Mouse (Mus musculus) intestine, postnatal 0 days (tissue): ENCODE data around the gene Mdm2. TPM values are rescaled to one million over a fixed set of nuclear protein-coding genes. Genes with fewer than 3 reads are reported as not detected.

Experiments used
- ATAC-seq: fragments of 200-750 bp; cut with Nextera tagmentation; 2 replicates; pipeline ENCODE4 v1.8.0; 2017; ENCODE audit warnings: mild to moderate bottlenecking, moderate TSS enrichment, moderate library complexity
- H3K27ac ChIP-seq: fragments of 300-500 bp; sonication (generic); 2 replicates; pipeline ENCODE4 v1.5.1; 2014; ENCODE audit warnings: mild to moderate bottlenecking, low read depth, low read length, moderate library complexity
- H3K27me3 ChIP-seq: fragments of 300-500 bp; sonication (generic); replicated peaks from 2 replicates; pipeline ENCODE4 v1.6.1; 2014; ENCODE audit warnings: low read length, mixed read lengths; ENCODE audit not compliant: control insufficient read depth, insufficient read depth
- H3K36me3 ChIP-seq: fragments of 300-500 bp; sonication (generic); 2 replicates; pipeline ENCODE4 v1.6.1; 2014; ENCODE audit warnings: mild to moderate bottlenecking, moderate library complexity; ENCODE audit not compliant: control insufficient read depth, insufficient read depth
- H3K4me1 ChIP-seq: fragments of 300-500 bp; sonication (generic); replicated peaks from 2 replicates; pipeline ENCODE4 v1.6.1; 2014; ENCODE audit warnings: antibody characterized with exemption, low read length, mixed read lengths; ENCODE audit not compliant: control insufficient read depth, insufficient read depth
- H3K4me2 ChIP-seq: fragments of 300-500 bp; sonication (generic); replicated peaks from 2 replicates; pipeline ENCODE4 v1.6.1; 2014; ENCODE audit warnings: low read depth, mild to moderate bottlenecking, moderate library complexity
- H3K4me3 ChIP-seq: fragments of 300-500 bp; sonication (generic); 2 replicates; pipeline ENCODE4 v1.5.1; 2014; ENCODE audit warnings: low read depth, low read length
- H3K9ac ChIP-seq: fragments of 300-500 bp; sonication (generic); 2 replicates; pipeline ENCODE4 v1.6.1; 2014; ENCODE audit warnings: mild to moderate bottlenecking, low read depth, low read length
- H3K9me3 ChIP-seq: fragments of 300-500 bp; sonication (generic); 2 replicates; pipeline ENCODE4 v1.6.1; 2016; ENCODE audit warnings: mixed run types; ENCODE audit not compliant: control insufficient read depth
- CTCF ChIP-seq: sonication (generic); IDR thresholded peaks from 2 replicates; pipeline ENCODE4 v1.5.1; 2016; ENCODE audit warnings: low read depth, mild to moderate bottlenecking, control low read depth, antibody characterized with exemption, moderate library complexity
- WGBS: fragments of 180-500 bp; shearing (Covaris S2); extraction: QIAGEN DNeasy Blood & Tissue Kit; methylation state at CpG from one replicate; pipeline ENCODE4 v1.1.7; 2014; 5-methylcytosine and 5-hydroxymethylcytosine counted together
- polyA plus RNA-seq: library from polyadenylated mRNA; unstranded; fragments of >200 nt; fragmentation: Nextera tagmentation; extraction: Ambion mirVana; gene quantifications from 2 replicates; pipeline ENCODE4 v1.2.1, GENCODE M21; 2015

Gene Mdm2
- polyA plus RNA-seq, 1 experiment from 2014 or later: 16.5 TPM

- no peak for ATAC-seq
- 96% methylated on average over 5 of the region's 5 CpGs for WGBS
These were observed 42.5 kb upstream of the Mdm2 start for GRCm38 (mm10) chr10:117752851-117753647.

DNA sequence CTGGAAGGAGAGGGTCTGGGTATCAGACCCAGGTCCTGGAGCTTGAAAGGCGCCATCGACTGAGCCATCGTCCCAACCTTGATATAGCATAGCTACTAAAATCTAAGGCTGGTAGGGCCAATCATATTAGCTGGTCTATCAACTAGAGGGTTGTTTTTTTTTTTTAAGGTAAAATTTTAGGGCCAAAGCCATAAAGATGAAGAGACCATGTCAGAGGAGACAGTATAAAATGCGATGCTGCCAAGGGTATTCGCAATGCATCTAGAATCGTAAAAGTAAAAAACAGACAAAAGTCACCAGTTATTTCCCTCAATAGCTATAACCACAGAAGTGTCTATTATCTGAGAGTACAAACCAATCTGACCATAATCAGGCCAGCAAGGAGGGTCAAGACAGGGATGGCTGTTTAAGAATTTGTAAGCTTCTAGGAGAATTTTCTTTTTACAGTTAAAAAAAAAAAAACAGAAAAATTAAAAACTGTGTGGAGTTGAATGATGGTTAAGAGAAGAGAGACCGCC lies 41.8 kb upstream of the Mdm2 start:
- H3K9ac ChIP-seq: no peak overlapping the region
- WGBS: 97% methylated on average over 7 of the region's 7 CpGs
- no peak overlapping the region for H3K4me2 ChIP-seq
- no peak for ATAC-seq
- no peaks in the 10 kb centered on the region for H3K9me3 ChIP-seq
- H3K4me3 ChIP-seq: no peak overlapping the region
- peaks cover 60% of the 10 kb centered on the region for H3K36me3 ChIP-seq
- no peaks in the 10 kb centered on the region for H3K4me1 ChIP-seq
- no peaks in the 10 kb centered on the region for H3K27me3 ChIP-seq
- no peak for TF ChIP-seq CTCF
- no peak overlapping the region for H3K27ac ChIP-seq

More at GRCm38 (mm10) chr10:117752851-117753647, 42.5 kb upstream of the Mdm2 start:
- H3K4me3 ChIP-seq: no peak overlapping the region
- peaks cover 66% of the 10 kb centered on the region for H3K36me3 ChIP-seq
- no peak overlapping the region for H3K4me2 ChIP-seq
- H3K9me3 ChIP-seq: no peaks in the 10 kb centered on the region
- no peaks in the 10 kb centered on the region for H3K4me1 ChIP-seq
- H3K9ac ChIP-seq: no peak overlapping the region
- no peak for TF ChIP-seq CTCF
- no peak overlapping the region for H3K27ac ChIP-seq
- no peaks in the 10 kb centered on the region for H3K27me3 ChIP-seq

DNA sequence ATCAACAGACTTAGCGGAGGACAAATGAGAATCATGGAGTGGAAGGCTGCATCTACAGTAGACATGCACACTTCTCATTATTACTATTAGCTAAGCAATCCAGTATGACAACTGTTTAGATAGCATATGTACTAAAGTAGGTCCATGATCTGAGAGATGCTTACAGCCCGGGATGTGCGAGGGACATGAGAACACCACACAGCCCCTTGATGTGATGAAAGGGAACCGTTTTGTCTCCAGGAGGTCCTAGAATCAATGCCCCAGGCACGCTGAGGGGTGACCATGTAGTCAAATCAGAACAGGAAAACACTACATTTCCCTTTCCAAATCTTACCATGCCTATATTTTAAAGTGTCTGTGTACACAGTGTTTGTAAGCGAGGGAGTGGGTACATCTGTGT lies 41.2 kb upstream of the Mdm2 start:
- H3K9ac ChIP-seq: no peak overlapping the region
- H3K27ac ChIP-seq: no peak overlapping the region
- H3K36me3 ChIP-seq: peaks cover 54% of the 10 kb centered on the region
- no peak overlapping the region for H3K4me3 ChIP-seq
- TF ChIP-seq CTCF: no peak
- H3K4me2 ChIP-seq: no peak overlapping the region
- no peaks in the 10 kb centered on the region for H3K4me1 ChIP-seq
- ATAC-seq: no peak
- no peaks in the 10 kb centered on the region for H3K9me3 ChIP-seq
- H3K27me3 ChIP-seq: no peaks in the 10 kb centered on the region
- WGBS: 98% methylated on average over 6 of the region's 6 CpGs

DNA sequence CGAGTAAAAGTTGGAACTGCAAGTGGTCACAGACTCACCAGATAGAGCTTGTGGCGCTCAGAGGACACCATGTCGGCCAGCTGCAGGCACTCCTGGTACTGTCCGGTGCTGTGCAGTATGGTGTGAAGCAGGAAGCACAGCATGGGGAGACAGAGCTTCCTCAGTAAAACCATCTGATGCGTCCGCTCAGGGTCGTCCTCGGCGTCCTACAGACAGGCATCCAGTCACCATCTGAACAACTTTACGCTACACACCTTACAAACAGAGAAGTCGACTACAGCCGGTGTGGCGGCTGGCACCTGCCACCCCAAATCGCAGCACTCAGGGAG lies 40.7 kb upstream of the Mdm2 start:
- no peak for ATAC-seq
- peaks cover 50% of the 10 kb centered on the region for H3K36me3 ChIP-seq
- H3K4me2 ChIP-seq: no peak overlapping the region
- WGBS: 96% methylated on average over 14 of the region's 14 CpGs
- TF ChIP-seq CTCF: no peak
- H3K9me3 ChIP-seq: no peaks in the 10 kb centered on the region
- H3K4me3 ChIP-seq: no peak overlapping the region
- H3K4me1 ChIP-seq: no peaks in the 10 kb centered on the region
- no peak overlapping the region for H3K9ac ChIP-seq
- H3K27ac ChIP-seq: no peak overlapping the region
- no peaks in the 10 kb centered on the region for H3K27me3 ChIP-seq

GRCm38 (mm10) chr10:117750529-117751281 lies 40.1 kb upstream of the Mdm2 start:
- Histone ChIP-seq H3K4me2 (no peak overlapping the region), H3K27ac (no peak overlapping the region), H3K27me3 (no peaks in the 10 kb centered on the region), H3K36me3 (peaks cover 46% of the 10 kb centered on the region), H3K4me1 (no peaks in the 10 kb centered on the region), H3K4me3 (no peak overlapping the region), H3K9me3 (no peaks in the 10 kb centered on the region), H3K9ac (no peak overlapping the region)
- TF ChIP-seq CTCF: no peak
- WGBS: 97% methylated on average over 5 of the region's 5 CpGs
- ATAC-seq: no peak

DNA sequence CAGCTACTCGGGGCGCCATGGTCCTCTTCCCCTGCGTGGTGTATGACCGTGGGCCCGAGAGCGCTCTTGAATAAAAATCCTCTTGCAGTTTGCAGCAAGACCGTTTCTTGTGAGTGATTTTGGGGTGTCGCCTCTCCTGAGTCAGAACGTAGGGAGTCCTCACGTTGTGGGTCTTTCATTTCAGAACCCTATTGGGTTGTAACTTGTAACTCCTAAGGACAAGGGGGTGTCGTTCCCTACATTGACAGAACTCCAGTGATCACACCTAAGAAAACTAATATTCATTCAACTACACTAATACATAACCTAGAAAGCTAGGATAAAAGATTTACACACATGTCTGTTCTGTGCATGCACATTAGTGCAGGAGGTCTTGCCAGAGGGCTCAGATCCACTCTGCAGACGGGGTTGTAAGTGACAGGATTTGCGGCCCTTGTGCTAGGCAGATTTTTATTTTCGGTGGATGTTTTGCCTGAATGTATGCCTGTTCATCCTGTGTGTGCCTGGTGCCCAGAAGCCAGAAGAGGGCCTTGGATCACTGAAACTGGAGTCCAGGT lies 39.3 kb upstream of the Mdm2 start:
- no peak for TF ChIP-seq CTCF
- H3K9ac ChIP-seq: no peak overlapping the region
- H3K9me3 ChIP-seq: no peaks in the 10 kb centered on the region
- no peaks in the 10 kb centered on the region for H3K4me1 ChIP-seq
- peaks cover 38% of the 10 kb centered on the region for H3K36me3 ChIP-seq
- no peak for ATAC-seq
- WGBS: 93% methylated on average over 14 of the region's 14 CpGs
- H3K4me2 ChIP-seq: no peak overlapping the region
- H3K27me3 ChIP-seq: no peaks in the 10 kb centered on the region
- H3K27ac ChIP-seq: no peak overlapping the region; the same call in 1 of the 2 replicates
- H3K4me3 ChIP-seq: no peak overlapping the region
